Mouse (Mus musculus) cerebellum, adult 11 months (tissue): Measurements from ENCODE around the gene Cdk14.

ENCODE experiments used
- DNase-seq: peaks from one replicate; pipeline ENCODE4 v3.0.0; 2022

Cdk14 gene

GRCm38 (mm10) chr5:5313195-5313760 is 106.8 kb downstream of the Cdk14 start:
- no peak for DNase-seq

DNA sequence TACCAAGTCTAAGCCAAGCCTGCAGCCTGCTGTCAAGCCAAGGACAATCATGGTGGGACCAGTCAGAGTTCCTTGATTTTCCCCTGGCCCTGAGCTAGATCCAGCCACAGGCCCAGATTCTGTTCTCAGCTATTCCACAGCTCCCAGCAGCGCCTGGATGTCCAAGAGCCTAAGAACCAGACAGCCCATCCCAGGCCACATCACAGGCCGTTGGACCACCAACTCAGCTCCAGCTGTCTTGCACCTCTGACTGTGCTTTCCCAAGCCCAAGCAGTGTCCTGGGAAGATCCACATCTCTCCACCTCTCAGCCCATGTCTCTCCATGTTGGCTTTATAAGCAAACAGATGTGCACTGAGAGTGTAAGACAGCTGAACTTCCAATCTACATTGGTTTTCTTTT is 114.8 kb downstream of the Cdk14 start:
- DNase-seq = no peak

- DNase-seq = no peak
These were observed 116.9 kb downstream of the Cdk14 start for GRCm38 (mm10) chr5:5303102-5303670.

GRCm38 (mm10) chr5:5301571-5302079 is 118.5 kb downstream of the Cdk14 start:
- DNase-seq = peak; percentile 2

- no peak for DNase-seq
These were observed 119.1 kb downstream of the Cdk14 start for GRCm38 (mm10) chr5:5300998-5301397.

GRCm38 (mm10) chr5:5300290-5300689 is 119.8 kb downstream of the Cdk14 start:
- DNase-seq = no peak

DNA sequence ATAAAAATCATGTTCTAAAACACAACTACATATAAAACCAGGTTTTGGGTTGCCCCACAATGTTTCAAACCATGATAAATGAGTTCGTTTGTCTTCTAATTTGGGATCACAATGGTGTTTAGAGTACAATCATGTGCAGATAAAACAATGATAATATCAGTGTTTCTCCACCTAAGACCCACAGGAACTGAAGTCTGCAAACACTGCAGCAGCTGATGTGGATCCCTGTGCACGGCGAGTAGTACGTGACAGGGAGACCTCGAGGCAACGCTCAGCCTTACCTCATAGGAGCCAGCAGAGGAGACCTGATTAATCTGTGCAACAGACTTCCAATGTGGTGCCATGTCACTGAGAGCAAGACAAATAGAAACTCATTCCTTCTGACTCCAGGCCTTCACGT is 122.9 kb downstream of the Cdk14 start:
- DNase-seq = no peak

DNA sequence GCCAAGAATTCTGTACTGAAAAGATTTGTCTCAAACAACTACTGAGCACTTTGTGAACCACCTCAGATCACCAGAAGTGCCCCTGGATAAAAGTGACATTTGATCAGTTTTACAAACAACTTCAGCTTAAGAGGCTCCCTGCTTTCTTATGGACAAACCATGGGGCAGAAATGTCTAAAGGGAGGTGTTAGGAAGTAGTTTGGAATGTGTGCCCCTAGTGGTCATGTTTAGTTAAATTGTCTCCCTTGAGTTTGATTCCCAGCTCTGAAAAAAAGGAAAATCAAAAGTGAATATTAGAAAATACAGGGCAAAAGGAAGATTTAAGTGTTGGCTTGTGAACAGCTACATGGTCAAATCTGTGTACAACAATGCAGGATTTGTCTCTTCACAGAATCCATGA is 123.3 kb downstream of the Cdk14 start:
- DNase-seq = no peak

DNA sequence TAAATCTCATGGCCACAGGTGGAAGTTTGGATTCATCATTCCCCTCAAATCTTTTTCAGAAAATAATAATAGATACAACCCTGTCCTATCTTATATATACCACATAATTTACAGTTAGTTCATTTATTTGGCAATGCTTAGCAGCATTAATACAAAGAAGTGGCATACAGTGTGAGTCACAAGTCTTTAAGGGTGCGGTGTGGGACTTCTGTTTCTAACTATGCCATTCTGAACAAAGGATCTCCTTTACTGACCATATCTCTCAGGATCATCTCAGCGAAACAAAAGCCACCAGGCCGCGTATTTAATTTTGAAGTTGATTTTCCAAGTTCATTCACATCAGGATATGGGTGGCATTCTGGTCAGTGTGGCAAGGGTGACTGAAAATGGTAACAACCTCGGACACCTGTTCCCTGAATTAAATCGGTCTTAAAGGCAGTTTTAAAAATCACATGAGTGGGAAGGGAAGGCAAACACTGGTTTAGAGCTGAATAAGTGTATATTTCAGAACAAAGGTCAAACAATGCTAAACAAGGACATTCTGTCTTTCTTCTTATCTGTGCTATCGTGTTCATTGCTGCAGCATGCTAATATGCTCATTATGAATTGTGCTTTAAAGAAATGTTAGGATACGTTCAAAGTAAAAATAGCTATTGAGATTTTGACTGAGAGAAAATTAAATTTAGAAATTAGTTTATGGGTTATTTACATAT is 127.1 kb downstream of the Cdk14 start:
- DNase-seq = no peak

- no peak for DNase-seq
These were observed 128.7 kb downstream of the Cdk14 start for GRCm38 (mm10) chr5:5291321-5291991.

- DNase-seq = no peak
These were observed 129.4 kb downstream of the Cdk14 start for GRCm38 (mm10) chr5:5290714-5291113.

DNA sequence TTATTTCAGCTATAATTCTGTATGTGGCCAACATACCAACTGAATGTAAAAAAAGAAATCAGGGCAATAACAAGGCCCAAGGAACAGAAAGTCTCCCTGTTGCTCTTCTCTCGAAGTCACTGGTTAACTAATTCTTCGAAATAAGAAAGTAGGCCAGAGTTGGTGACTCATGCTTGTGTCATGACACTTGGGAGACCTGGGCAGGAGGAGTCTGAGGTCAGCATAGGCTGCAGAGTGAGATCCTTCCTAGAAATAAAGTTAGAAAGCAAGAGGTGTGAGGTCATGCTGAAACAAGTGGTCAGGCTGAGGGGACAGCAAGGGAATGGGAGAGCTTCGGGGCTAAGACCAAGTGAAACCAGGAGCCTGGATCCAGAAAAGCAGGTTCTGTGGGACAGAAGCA is 134.2 kb downstream of the Cdk14 start:
- DNase-seq = no peak

DNA sequence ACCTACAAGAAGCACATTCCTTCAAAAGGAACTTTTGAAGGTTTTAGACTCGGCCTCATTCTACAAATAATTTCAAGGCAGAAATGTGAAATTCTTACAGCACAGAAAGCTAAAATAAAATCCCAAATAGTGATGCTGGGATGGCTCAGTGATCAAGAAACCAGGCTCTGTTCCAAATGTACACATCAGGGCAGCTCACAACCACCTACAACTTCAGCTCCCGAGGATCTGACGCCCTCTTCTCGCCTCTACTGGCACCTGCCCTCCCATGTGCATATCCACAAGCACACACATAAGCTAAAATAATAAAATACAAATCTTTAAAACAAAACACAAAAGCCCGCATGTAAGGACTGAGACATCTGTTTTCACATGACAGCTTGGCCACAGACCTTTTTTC is 135.6 kb downstream of the Cdk14 start:
- no peak for DNase-seq

DNA sequence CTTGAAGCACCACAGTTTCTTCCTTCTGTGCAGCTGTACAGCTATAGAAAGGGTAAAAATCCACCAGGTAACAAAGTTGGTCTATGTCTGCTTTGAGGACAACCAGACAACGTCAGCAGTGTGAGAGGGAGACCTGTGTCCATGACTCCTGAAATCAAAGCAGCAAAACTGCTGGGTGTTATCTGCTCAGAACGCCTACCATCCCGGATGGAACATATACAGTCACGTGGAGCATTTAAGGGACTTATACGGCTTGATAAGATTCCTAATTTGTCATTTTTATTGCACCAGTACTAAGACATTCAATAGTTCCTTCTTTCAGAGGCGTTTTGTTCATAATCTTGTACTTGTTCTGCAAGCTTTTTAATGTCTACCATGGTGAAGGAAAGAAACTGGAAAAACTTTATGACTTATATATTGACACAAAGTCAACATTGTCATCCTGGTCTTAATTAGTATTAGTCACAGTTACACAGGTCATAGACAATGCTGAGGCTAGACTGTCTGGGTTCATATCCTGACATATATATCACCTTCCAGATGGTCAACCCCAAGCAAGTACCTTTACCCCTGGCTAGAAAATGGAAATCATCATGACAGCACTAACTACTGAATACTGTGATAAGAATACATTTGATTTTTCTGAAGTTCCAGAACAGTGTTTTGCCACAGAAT is 136.2 kb downstream of the Cdk14 start:
- DNase-seq = no peak

- DNase-seq = no peak
These were observed 137.7 kb downstream of the Cdk14 start for GRCm38 (mm10) chr5:5282425-5282824.

DNA sequence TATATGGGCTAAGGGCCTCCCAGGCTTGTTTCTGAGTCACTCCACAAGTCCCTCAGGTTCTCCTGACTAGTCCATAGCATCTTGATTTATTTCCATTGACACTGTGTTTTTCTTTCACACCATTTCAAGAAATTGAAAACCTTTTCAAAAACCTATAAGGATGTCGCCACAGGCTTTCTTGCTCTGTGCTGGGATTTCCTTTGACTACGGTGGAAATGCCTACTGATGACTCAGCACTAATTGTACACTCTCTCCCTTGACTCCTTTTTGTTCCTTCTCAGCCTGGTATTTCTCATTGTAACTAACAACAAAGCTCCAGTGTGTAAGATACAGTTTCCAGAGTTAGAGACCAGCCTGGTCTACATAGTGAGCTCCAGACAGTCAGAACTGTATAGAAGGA is 144.8 kb downstream of the Cdk14 start:
- DNase-seq = no peak

DNA sequence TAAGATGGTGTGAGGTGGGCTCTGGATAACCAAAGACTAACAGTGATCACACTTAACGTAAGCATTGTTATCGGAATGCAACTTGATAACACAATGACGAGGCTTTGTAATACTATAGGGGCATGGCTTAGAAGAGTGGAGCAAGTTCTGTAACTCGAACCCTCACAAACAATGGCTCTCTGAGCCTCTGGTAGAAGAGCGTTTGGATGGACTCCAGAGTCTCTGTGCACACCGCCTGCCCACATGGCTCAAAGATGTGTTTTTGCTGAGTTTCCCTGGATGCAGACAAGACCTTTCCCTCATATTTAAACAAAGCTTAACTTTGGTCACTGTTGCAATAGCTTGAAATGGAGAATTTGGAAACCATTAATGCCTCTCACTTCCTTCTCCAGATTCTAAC is 145.8 kb downstream of the Cdk14 start:
- no peak for DNase-seq

GRCm38 (mm10) chr5:5266787-5267126 is 153.4 kb downstream of the Cdk14 start:
- no peak for DNase-seq

DNA sequence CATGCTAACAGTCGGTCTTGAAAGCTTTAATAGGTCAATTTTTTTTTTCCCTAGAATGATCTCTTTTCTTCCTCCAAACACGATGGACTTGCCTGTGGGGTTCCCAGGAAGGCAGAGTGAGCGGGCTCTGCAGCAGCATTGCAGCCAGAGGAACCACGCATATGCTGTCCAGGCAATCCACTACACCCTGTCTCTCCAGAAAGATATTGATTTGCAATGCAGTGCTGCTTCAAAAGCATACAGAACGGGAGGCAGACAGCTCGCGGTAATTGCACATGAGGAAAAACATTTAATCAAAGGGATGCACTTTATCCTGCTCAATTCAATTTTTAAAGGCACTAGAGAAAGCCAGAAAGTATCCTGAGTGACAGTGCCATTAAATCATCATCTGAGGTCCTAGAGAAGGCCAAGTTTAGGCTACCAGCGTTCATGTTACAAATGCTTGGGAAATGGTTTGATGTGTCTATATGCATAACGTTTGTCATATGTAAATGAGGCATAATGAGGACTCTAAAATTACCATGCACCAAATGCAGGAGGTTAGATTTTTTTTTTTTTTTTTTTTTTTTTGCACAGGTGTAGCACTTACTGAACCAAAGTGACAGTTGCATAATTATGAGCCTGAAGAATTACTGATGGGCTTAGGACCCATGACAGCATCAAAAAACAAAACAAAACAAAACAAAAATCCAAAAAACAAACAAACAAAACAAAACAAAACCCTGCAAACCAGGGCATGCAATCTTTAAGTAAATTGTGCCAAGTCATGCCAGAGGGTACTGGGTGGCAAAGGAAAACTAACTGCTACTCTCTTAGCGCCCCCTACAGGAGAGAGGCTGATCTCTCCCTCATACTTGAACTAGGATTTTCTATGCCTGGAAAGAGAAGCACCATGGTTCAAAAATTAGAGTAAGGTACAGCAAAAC is 154.0 kb downstream of the Cdk14 start:
- DNase-seq = peak; percentile 20

- DNase-seq = no peak
These were observed 154.7 kb downstream of the Cdk14 start for GRCm38 (mm10) chr5:5265401-5265841.

GRCm38 (mm10) chr5:5264712-5265111 is 155.4 kb downstream of the Cdk14 start:
- no peak for DNase-seq

DNA sequence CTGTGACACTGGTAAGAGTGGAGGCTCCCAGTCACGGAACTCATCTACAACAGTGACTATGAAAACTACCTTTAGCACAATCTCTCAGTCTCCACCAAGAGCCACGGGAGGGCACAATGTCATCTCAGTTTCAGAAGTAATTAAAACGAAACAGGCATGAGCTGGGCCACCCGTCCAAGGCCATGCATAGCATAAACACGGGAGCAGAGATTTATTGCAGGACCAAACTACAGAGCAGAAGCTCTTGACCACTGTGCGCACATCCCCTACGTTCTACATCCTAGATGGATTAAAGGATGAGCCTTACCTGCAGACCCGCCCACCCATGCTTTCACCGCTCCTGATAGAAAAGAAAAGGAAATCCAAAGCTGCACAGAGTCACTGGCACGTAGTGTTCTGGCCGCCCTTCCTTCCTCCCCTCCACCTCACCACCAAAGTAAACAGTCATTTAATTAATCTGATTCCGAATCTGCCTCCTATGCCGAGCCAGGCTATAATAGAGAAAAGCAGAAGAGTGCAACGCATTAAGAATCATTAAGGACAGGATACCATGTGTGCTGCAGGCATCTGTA is 158.3 kb downstream of the Cdk14 start:
- no peak for DNase-seq
